Mouse (Mus musculus) ES-E14 (cell line): ENCODE results near the gene Rad51c.

Experiments used
- MAFK ChIP-seq: IDR thresholded peaks from 2 replicates; pipeline ENCODE4 v1.6.1; 2014; ENCODE audit warnings: mild to moderate bottlenecking, low read depth, low read length, inconsistent platforms; ENCODE audit not compliant: insufficient read depth
- ZNF384 ChIP-seq: IDR thresholded peaks from 2 replicates; pipeline ENCODE4 v1.6.1; 2012; ENCODE audit warnings: low read depth, low read length, inconsistent platforms

GRCm38 (mm10) chr11:87420861-87421260, 16.1 kb upstream of the Rad51c start:
- TF ChIP-seq ZNF384 (no peak), MAFK (no peak)
